Mouse (Mus musculus) G1E (cell line): ENCODE data around the gene Tnni1. TPM values are rescaled to one million over a fixed set of nuclear protein-coding genes. Genes with fewer than 3 reads are reported as not detected.

Experiments
- ATAC-seq: 2 replicates; pipeline ENCODE4 v1.8.0; 2016; ENCODE audit warnings: mild to moderate bottlenecking; ENCODE audit not compliant: insufficient number of reproducible peaks, poor library complexity, low FRiP score, severe bottlenecking; ENCODE audit errors: extremely low read depth
- DNase-seq: peaks from one replicate; pipeline ENCODE4 v3.0.0; 2012; ENCODE audit warnings: low spot score
- H3K27me3 ChIP-seq: 2 replicates; pipeline ENCODE4 v1.6.1; 2012; ENCODE audit warnings: mild to moderate bottlenecking, low read length, inconsistent platforms; ENCODE audit not compliant: insufficient read depth
- H3K36me3 ChIP-seq: replicated peaks from 2 replicates; pipeline ENCODE3; 2012; ENCODE audit warnings: mild to moderate bottlenecking, inconsistent platforms
- H3K4me1 ChIP-seq: 2 replicates; pipeline ENCODE4 v1.6.1; 2012; ENCODE audit warnings: low read depth, low read length, inconsistent platforms, mixed read lengths; ENCODE audit not compliant: insufficient read depth
- H3K4me3 ChIP-seq: 2 replicates; pipeline ENCODE4 v1.5.1; 2012; ENCODE audit warnings: low read depth, mild to moderate bottlenecking, inconsistent platforms, low read length, moderate library complexity, mixed read lengths
- H3K9me3 ChIP-seq: replicated peaks from 2 replicates; pipeline ENCODE4 v1.6.1; 2012; ENCODE audit warnings: inconsistent platforms
- CTCF ChIP-seq: IDR thresholded peaks from 2 replicates; pipeline ENCODE4 v1.5.1; 2012; ENCODE audit warnings: low read depth, low read length, inconsistent platforms, mixed read lengths
- GATA1 ChIP-seq: IDR thresholded peaks from 2 replicates; pipeline ENCODE4 v1.6.1; 2012; ENCODE audit warnings: borderline replicate concordance, low read length, inconsistent platforms, mixed read lengths
- GATA2 ChIP-seq: IDR thresholded peaks from 2 replicates; pipeline ENCODE4 v1.6.1; 2012; ENCODE audit warnings: low read depth, low read length, inconsistent platforms, borderline replicate concordance
- POLR2AphosphoS5 ChIP-seq: IDR thresholded peaks from 2 replicates; pipeline ENCODE4 v1.6.1; 2012; ENCODE audit warnings: low read depth, low read length, inconsistent platforms; ENCODE audit not compliant: insufficient replicate concordance
- TAL1 ChIP-seq: conservative IDR thresholded peaks from 2 replicates; pipeline ENCODE4 v1.6.1; 2012; ENCODE audit warnings: low read depth, low read length, inconsistent platforms, mixed read lengths
- polyA plus RNA-seq: library from polyadenylated mRNA; stranded (reverse); fragments of >175 nt; gene quantifications from 2 replicates; pipeline ENCODE4 v1.2.3, GENCODE M21; 2012
- total RNA-seq, 2 experiments: library from RNA; stranded (forward) in 1 of 2; stranded (reverse) in 1 of 2; fragments of 200-1000 nt in 1 of 2; fragments of >200 nt in 1 of 2; fragmentation: Nextera tagmentation in 1 of 2; gene quantifications; 2 replicates each; pipeline ENCODE4 v1.2.3; 2014 to 2017

Gene Tnni1
- total and polyA plus RNA-seq, 3 experiments = 0.04 to 0.11 TPM; not detected in 1

DNA sequence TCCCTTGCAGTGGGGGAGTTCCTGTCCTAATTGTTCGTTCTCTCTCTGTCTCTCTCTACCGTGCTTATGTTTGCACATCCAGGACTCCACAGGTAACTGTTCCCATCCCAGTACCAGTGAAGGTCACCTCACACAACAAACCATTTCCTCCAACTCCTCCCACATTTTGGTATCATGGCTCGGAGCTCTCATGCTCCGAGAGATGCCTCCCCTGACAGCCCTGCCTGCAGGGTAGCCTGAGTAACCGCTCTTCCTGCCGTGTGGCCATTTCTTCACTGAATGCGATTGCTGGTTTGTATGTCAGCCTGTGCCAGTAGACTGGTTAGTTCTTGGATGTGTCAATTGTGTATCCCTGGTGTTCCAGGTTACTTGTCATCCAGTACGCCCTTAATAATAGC, 7.7 kb upstream of the Tnni1 start:
- Histone ChIP-seq H3K27me3 (peaks cover 20% of the 10 kb centered on the region), H3K36me3 (peaks cover 3% of the 10 kb centered on the region), H3K4me3 (no peak overlapping the region), H3K9me3 (no peaks in the 10 kb centered on the region), H3K4me1 (peaks cover 13% of the 10 kb centered on the region)
- ATAC-seq (no peak), DNase-seq (no peak)
- TF ChIP-seq GATA1 (no peak), POLR2AphosphoS5 (no peak), CTCF (no peak), TAL1 (no peak), GATA2 (no peak)

DNA sequence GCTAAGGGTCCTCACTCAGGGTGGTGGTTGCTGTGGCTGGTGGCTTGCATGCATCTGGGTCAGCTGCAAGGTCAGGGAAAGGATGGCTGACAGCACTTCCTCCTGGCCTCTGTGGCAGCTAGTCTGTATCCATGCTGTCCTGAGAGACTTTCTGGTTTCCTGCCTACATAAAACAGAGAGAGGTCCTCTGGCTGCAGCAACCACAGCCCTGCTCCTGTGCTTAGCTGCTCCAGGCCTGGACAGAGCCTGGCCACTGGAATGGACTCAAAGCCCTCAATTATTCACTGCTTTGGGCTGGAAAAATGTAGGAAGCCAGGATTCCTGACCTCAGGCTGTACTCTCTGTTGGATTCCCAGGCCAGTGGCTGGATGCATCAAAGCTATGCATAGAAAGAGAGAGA, 2.6 kb upstream of the Tnni1 start:
- DNase-seq = no peak
- Histone ChIP-seq H3K36me3 (no peaks in the 10 kb centered on the region), H3K4me1 (peaks cover 18% of the 10 kb centered on the region), H3K27me3 (peaks cover 34% of the 10 kb centered on the region), H3K4me3 (no peak overlapping the region), H3K9me3 (no peaks in the 10 kb centered on the region)
- no peak for TF ChIP-seq GATA2
- TF ChIP-seq CTCF = no peak
- TF ChIP-seq TAL1 = no peak
- TF ChIP-seq GATA1 = no peak
- TF ChIP-seq POLR2AphosphoS5 = no peak
- no peak for ATAC-seq

DNA sequence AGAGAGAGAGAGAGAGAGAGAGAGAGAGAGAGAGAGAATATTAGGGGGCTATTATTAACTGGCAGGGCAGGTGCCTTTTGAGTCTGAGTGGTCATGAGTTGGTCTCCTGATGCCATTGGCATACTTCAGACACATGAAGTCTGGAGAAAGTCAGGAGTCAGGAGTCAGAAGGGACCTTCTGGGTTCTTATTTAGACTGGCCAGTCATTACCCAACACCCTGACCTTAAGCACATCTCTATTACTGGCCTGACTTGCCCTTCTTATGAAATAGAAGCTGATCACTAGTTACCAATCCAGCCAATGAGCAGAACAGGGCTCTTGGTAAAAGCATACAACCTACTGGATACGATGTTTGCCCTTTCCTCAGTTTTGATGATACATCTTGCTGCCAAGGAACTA, 2.2 kb upstream of the Tnni1 start:
- H3K36me3 ChIP-seq = no peaks in the 10 kb centered on the region
- ATAC-seq (no peak), DNase-seq (no peak)
- TF ChIP-seq POLR2AphosphoS5 (no peak), TAL1 (no peak), CTCF (no peak), GATA2 (no peak), GATA1 (no peak)
- H3K27me3 ChIP-seq = peaks cover 34% of the 10 kb centered on the region
- no peaks in the 10 kb centered on the region for H3K9me3 ChIP-seq
- H3K4me3 ChIP-seq = no peak overlapping the region
- peaks cover 18% of the 10 kb centered on the region for H3K4me1 ChIP-seq

DNA sequence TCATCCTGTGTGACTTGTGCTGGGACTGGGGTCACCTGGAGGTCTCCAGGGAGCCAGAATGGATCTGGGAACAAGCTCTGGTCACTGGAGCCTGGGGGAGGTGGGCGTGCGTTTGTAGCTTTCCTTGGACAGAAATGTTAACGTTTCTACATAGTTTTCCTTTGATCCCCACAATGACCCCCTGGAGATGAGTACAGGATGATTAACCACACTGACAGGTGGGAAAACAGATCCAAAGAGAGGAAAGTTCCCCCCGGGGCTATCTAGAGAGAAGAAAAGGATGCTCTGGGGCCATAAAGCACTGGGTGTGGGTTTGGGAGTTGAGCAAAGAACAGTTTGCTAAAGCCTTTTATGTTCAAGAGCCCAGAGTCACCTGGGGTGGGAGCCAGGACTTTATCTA, 1.4 kb downstream of the Tnni1 start:
- Histone ChIP-seq H3K27me3 (peaks cover 29% of the 10 kb centered on the region), H3K4me1 (peaks cover 18% of the 10 kb centered on the region), H3K9me3 (no peaks in the 10 kb centered on the region), H3K4me3 (no peak overlapping the region), H3K36me3 (no peaks in the 10 kb centered on the region)
- no peak for ATAC-seq
- no peak for DNase-seq
- TF ChIP-seq CTCF = no peak
- TF ChIP-seq GATA1 = no peak
- TF ChIP-seq POLR2AphosphoS5 = no peak
- no peak for TF ChIP-seq TAL1
- no peak for TF ChIP-seq GATA2

DNA sequence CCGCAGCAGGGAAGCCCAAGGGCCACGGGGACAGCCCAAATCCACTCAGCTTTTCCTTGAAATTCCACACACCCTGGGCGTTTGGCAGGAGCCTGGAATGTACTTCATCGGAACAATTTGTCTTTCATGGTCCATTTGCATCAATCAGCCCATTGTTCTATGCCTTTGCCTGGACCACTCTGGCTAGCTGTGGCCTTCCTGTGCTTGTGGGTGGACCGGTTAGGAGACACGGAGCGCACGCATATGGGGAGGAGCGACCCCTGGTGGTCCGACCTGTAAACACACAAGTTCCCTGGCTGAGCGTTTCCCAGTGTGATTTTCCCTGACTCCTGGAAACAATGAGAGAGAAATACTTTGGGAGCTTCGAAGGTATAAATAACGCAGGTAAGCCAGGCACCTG, 2.0 kb downstream of the Tnni1 start:
- no peaks in the 10 kb centered on the region for H3K9me3 ChIP-seq
- H3K4me3 ChIP-seq = no peak overlapping the region
- H3K27me3 ChIP-seq = peaks cover 29% of the 10 kb centered on the region
- ATAC-seq (no peak; the same call in 1 of the 2 replicates), DNase-seq (peak; percentile 60)
- no peaks in the 10 kb centered on the region for H3K36me3 ChIP-seq
- TF ChIP-seq TAL1 (no peak), GATA1 (no peak), GATA2 (no peak), CTCF (peak; percentile 85), POLR2AphosphoS5 (no peak)
- peaks cover 18% of the 10 kb centered on the region for H3K4me1 ChIP-seq

DNA sequence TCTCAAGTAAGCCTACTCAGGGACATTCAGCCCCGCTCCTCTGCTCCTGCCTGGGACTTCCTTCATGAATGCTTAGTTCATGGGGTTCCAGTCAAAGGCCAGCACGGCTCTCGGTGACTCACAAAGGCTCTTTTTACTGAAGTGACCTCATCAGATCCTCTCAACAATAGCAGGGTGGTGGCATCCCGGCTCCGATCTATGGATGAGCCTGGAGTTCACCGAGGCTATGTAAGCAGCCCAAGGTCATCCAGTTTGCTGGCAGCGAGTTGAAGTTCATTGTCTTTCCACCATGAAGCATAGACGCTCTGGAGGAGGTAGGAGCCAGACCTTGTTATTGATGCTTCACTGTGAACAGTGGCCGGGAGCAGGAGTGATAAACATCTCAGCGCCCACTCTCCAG, 3.6 kb downstream of the Tnni1 start:
- Histone ChIP-seq H3K4me3 (no peak overlapping the region), H3K4me1 (peaks cover 18% of the 10 kb centered on the region), H3K27me3 (peaks cover 22% of the 10 kb centered on the region), H3K9me3 (no peaks in the 10 kb centered on the region), H3K36me3 (no peaks in the 10 kb centered on the region)
- TF ChIP-seq GATA1 = no peak
- ATAC-seq (no peak), DNase-seq (no peak)

DNA sequence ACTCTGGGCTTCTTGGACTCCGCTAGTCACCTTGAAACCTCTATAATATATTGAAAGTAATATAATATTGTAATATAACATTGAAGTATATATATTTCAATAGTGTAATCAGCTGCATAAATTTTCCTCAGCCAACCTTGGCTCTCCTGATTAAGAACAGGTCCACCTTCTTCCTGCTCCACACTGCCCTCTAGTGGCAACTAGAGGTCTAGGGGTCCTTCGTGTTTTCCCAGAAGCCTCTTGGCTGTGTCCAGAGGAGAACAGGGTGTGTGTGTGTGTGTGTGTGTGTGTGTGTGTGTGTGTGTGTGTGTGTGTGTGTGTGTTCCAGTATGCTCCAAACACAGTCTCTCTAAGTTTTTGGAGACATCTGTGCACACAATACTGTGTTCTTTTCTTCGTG, 8.6 kb downstream of the Tnni1 start:
- Histone ChIP-seq H3K27me3 (peaks cover 22% of the 10 kb centered on the region), H3K36me3 (no peaks in the 10 kb centered on the region), H3K4me3 (no peak overlapping the region), H3K9me3 (no peaks in the 10 kb centered on the region), H3K4me1 (no peaks in the 10 kb centered on the region)
- DNase-seq (peak; percentile 59), ATAC-seq (no peak)
- TF ChIP-seq CTCF (peak; percentile 59), GATA1 (no peak)
